Mouse (Mus musculus) natural killer cell, adult 2 months (primary cell): ENCODE measurements around the gene Zfp341.

Experiments used
- DNase-seq, 2 experiments: peaks; one replicate each; pipeline ENCODE4 v3.0.0; 2022; ENCODE audit warnings: low spot score in 2 of 2

Gene Zfp341

GRCm38 (mm10) chr2:154613118-154614115 lies at the start of gene Zfp341, which contains the start of gene 4930519P11Rik:
Gene Zfp341, plus strand, starts transcription at chr2:154613297.
Gene 4930519P11Rik, minus strand, starts transcription at chr2:154613437.
- peak; percentile 86 to 90 for DNase-seq

- DNase-seq: no peak
Observed at GRCm38 (mm10) chr2:154563612-154564170, 49.4 kb upstream of the Zfp341 start.

- no peak for DNase-seq
Observed at GRCm38 (mm10) chr2:154565562-154565961, 47.5 kb upstream of the Zfp341 start.

GRCm38 (mm10) chr2:154566641-154567040 lies 46.5 kb upstream of the Zfp341 start:
- no peak for DNase-seq

GRCm38 (mm10) chr2:154567766-154568165 lies 45.3 kb upstream of the Zfp341 start:
- DNase-seq: no peak

GRCm38 (mm10) chr2:154568329-154569070 lies 44.6 kb upstream of the Zfp341 start:
- DNase-seq: no peak

DNA sequence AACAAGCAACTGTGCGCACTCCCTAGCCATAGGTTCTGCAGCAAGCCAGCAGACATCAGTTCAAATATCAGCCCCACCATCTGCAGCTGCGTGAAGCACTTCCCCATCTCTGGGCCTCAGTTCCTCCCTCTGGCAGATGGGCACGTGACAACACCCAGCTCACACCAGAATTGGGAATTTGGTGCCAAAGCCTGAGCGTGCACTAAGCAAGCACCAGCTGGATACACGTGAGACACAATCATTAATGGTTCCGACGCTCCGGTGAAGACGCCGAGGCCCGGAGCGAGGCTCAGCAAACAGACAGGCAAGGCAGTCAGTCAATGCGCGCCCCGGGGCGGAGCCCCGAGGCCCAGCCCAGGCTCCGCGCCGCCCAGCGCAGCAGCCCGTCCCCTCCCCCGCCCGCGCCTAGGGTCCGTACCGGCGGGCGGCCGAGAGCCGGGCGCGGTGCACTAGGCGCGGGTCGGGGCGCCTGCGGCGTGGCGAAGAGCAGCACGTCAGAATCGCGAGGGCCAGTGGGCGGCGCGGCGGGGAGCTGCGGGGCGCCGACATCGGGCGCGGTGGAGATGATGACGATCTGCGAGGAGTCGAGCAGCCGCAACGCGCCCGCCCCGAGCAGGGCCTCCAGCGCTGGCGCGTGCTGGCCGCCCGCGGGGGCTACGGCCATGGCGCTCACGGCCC lies 43.9 kb upstream of the Zfp341 start:
- peak in 1 of 2 experiments; percentile 48 for DNase-seq

GRCm38 (mm10) chr2:154569836-154570286 lies 43.2 kb upstream of the Zfp341 start, which contains the start of gene E2f1:
Gene E2f1, minus strand, starts transcription at chr2:154569892.
- DNase-seq: peak; percentile 88 to 92

DNA sequence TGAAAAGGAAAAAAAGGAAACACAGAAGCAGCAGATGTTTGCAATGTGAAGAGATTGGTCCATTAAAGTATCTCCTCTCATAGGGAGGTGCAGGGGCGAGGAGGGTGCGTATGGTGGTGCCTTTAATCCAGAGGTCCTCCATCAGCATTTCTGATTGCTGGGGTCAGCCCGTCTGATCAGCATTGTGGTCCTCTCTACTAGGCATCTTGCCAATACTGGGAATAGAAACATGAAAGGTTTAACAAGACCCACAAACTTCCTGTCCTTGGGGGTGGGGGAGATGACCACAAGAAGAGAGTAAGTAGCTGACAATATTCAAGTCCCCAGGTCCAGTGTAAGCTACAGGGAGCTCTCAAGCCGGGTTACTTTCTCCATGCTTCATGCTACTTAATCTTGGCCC lies 42.4 kb upstream of the Zfp341 start:
- no peak for DNase-seq

DNA sequence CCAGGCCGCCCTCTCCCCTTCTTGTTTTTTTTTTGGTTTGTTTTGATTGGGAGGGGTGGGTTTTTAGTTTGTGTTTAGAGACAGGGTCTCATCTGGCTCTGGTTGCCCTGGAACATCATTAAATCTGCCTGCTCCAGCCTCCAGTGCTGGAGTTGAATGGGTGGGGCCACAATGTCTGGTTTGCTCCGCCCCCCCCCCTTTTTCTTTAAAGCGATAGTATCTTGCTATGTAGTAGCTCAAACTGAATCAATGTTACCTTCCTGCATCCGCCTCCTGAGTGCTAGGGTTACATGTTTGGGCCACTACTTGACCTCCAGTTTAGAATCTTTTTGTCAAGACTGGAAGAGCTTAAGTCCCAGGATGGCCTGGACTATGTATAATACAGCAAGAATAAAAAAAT lies 41.8 kb upstream of the Zfp341 start:
- DNase-seq: no peak

DNA sequence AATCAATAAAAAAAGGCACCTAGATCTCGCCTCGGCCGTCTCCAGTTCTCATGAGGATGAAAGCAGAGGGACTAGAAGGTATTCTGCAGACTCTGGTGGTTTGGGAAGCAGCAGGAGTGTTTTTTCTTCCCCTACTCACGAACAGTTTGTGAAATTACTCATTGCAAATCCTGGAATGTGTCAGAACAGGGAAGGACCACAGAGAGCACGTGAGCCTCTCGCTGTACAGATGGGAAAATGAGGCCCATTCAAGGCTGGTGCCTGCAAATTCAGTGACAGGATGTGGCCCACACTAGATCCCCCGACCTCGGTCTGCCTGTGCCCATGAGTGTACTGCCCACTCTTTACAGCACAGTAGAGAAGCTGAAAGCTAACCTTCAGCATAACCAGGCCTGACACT lies 41.1 kb upstream of the Zfp341 start:
- DNase-seq: no peak

GRCm38 (mm10) chr2:154572996-154573395 lies 40.1 kb upstream of the Zfp341 start:
- no peak for DNase-seq

DNA sequence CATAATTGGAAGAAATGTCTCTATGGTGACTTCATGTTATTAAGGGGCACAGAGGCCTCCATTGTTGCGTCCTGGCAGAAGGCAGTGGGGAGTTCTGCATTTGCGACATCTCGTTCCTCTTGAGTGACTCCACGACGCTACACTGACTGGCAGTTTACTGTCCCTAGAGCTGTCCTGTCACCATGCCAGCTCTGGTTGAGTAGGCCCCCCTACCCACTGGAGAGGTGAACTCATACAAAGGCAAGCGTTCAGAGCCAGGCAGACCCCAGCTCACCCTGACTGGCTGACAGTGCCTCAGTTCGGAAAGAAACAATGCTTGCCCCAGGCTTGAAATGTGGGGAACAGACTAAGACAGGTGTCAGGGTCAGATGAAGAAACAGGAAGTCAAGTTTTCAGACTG lies 38.8 kb upstream of the Zfp341 start:
- DNase-seq: peak in 1 of 2 experiments; percentile 37

DNA sequence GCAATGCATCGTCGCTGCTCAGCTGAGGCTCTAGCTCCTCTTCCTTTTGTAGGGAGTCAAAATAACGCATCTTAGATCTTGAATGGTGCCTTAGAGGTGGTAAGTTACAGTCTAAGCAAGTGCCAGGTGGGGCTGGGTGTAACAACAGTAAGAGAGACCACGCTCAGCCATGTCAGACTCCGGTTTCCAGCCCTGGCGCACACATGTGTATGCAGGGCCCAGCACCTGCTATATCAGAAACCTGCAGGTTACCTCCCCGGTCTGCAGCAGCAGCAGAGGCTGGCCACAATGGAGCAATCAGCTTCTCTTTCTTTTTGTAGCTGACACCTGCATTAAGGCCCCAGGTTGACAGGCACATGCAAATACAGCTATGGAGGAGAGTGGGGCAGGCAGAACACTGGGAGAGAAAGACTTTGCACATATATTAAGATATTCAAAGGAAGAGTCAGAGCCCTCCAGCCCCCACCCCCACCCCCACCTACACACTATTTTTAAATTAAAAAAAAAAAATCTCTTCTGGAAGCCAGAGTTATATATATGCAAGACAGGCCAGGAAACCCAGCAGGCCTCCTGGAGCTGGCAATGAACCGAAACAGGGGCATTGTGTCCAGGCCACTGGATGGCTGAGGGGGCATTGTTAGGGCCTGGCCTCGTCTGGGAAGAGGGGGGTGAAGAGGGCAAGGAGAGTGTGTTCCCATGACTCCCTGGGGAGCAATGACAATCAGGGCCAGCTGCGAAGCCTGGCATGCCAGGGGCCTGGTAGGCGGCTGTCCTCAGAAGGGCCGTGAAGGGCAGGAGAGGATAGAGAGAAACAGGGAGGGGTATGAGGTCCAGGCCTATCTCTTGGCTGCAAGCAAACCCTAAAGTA lies 36.0 kb upstream of the Zfp341 start:
- DNase-seq: no peak

DNA sequence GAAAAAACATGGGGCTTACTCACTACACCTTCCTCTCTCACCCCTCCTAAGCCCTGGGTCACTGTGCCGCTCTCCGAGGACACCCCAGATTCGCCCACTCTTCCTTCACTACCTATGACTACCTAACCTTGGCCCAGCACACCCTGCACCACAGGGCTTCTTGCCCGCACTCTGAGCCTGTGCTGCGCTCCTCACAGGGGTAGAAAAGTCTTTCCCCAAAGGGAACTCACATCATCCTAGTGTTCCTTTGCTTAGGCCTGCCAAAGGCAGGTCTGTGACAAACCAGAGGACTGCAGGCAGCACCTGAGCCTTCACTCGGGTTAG lies 35.4 kb upstream of the Zfp341 start:
- DNase-seq: no peak

GRCm38 (mm10) chr2:154580586-154580985 lies 32.5 kb upstream of the Zfp341 start:
- no peak for DNase-seq

- DNase-seq: no peak
Observed at GRCm38 (mm10) chr2:154581421-154581820, 31.7 kb upstream of the Zfp341 start.

- no peak for DNase-seq
Observed at GRCm38 (mm10) chr2:154583906-154584872, 28.9 kb upstream of the Zfp341 start.

DNA sequence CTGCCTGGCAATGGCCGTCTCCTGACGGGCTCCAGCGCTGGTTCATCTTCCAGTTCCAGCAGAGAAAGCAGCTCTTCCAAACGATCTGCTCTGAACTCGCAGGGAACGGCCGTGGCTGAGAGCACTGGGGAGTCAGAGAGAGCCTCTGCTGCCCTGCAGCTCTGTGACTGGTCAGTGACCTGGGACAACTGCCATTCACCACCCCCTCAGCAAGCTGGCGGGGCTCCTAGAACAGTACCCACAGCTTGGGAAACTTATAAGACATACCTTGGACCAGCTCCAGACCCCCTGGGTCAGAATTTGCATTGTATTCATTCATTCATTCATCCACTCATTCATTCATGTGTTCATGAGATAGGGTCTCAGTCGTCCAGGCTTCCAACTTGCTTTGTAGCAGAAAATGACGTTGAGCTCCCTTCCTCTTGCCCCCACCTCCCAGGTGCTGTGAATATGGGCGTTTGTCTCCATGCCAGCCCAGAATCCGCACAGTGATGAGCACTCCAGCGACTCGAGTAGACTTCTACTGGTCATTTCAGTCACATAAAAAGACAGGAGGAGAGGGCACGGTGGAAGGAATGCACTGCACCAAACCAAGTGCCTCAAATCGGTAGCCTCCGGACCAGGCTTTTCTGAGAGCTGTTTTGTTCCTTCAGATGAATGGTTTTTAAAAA lies 28.0 kb upstream of the Zfp341 start:
- DNase-seq: no peak
